Mouse (Mus musculus) forebrain, postnatal 0 days (tissue): Measurements from ENCODE around the gene Slc22a8. TPM values are rescaled to one million over a fixed set of nuclear protein-coding genes. Genes with fewer than 3 reads are reported as not detected.

Source experiments
- ATAC-seq: fragments of 200-750 bp; cut with Nextera tagmentation; 2 replicates; pipeline ENCODE4 v1.8.0; 2017; ENCODE audit warnings: mild to moderate bottlenecking, moderate library complexity
- DNase-seq: peaks from one replicate; pipeline ENCODE4 v3.0.0-alpha.2; 2015
- H3K27ac ChIP-seq: fragments of 300-500 bp; sonication (generic); 2 replicates; pipeline ENCODE4 v1.5.1; 2014; ENCODE audit warnings: low read depth, mild to moderate bottlenecking, antibody characterized with exemption, low read length, moderate library complexity, mixed read lengths
- H3K27me3 ChIP-seq: fragments of 300-500 bp; sonication (generic); 2 replicates; pipeline ENCODE4 v1.6.1; 2014; ENCODE audit warnings: mild to moderate bottlenecking, low read length, mixed read lengths; ENCODE audit not compliant: insufficient read depth
- H3K36me3 ChIP-seq: fragments of 300-500 bp; sonication (generic); 2 replicates; pipeline ENCODE4 v1.6.1; 2014; ENCODE audit warnings: mild to moderate bottlenecking, moderate library complexity; ENCODE audit not compliant: insufficient read depth
- H3K4me1 ChIP-seq: fragments of 300-500 bp; sonication (generic); 2 replicates; pipeline ENCODE4 v1.6.1; 2014; ENCODE audit warnings: antibody characterized with exemption; ENCODE audit not compliant: insufficient read depth
- H3K4me2 ChIP-seq: fragments of 300-500 bp; sonication (generic); 2 replicates; pipeline ENCODE4 v1.6.1; 2014; ENCODE audit warnings: low read depth, mild to moderate bottlenecking, moderate library complexity
- H3K4me3 ChIP-seq: fragments of 300-500 bp; sonication (generic); 2 replicates; pipeline ENCODE4 v1.5.1; 2014; ENCODE audit warnings: low read depth, low read length, mixed read lengths
- H3K9ac ChIP-seq: fragments of 300-500 bp; sonication (generic); 2 replicates; pipeline ENCODE4 v1.6.1; 2014; ENCODE audit warnings: mild to moderate bottlenecking
- H3K9me3 ChIP-seq: fragments of 300-500 bp; sonication (generic); 2 replicates; pipeline ENCODE4 v1.6.1; 2016; ENCODE audit warnings: low read length
- CTCF ChIP-seq: sonication (generic); IDR thresholded peaks from 2 replicates; pipeline ENCODE4 v1.5.1; 2016; ENCODE audit warnings: antibody characterized with exemption, control low read depth, low read depth
- WGBS: fragments of 180-500 bp; shearing (Covaris S2); extraction: QIAGEN DNeasy Blood & Tissue Kit; methylation state at CpG from one replicate; pipeline ENCODE4 v1.1.7; 2014; 5-methylcytosine and 5-hydroxymethylcytosine counted together
- polyA plus RNA-seq: library from polyadenylated mRNA; unstranded; fragments of >200 nt; fragmentation: Nextera tagmentation; extraction: Ambion mirVana; gene quantifications from 2 replicates; pipeline ENCODE4 v1.2.1, GENCODE M21; 2015
- total RNA-seq: library from RNA; depleted of rRNA; stranded (reverse); fragments of >200 nt; gene quantifications from 2 replicates; pipeline ENCODE4 v1.2.3, GENCODE M21; 2014

The Slc22a8 gene
- total and polyA plus RNA-seq, 2 experiments from 2014 or later = 13.1 to 19.0 TPM

GRCm38 (mm10) chr19:8585298-8585697 lies 5.8 kb upstream of the Slc22a8 start:
- Histone ChIP-seq H3K27me3 (no peaks in the 10 kb centered on the region), H3K9ac (no peak overlapping the region), H3K27ac (no peak overlapping the region), H3K36me3 (no peaks in the 10 kb centered on the region), H3K4me3 (no peak overlapping the region), H3K4me2 (no peak overlapping the region), H3K9me3 (no peaks in the 10 kb centered on the region), H3K4me1 (no peaks in the 10 kb centered on the region)
- no peak for DNase-seq
- ATAC-seq = no peak
- WGBS = 93% methylated on average over 3 of the region's 3 CpGs
- no peak for TF ChIP-seq CTCF

- Histone ChIP-seq H3K9me3 (no peaks in the 10 kb centered on the region), H3K27ac (peak overlapping the region; percentile 54; the same call in 1 of the 2 replicates), H3K4me3 (no peak overlapping the region), H3K4me2 (no peak overlapping the region), H3K4me1 (no peaks in the 10 kb centered on the region), H3K9ac (no peak overlapping the region), H3K27me3 (no peaks in the 10 kb centered on the region), H3K36me3 (no peaks in the 10 kb centered on the region)
- no peak for ATAC-seq
- DNase-seq = no peak
- no peak for TF ChIP-seq CTCF
- 74% methylated on average over 2 of the region's 2 CpGs for WGBS
Observed at GRCm38 (mm10) chr19:8585899-8586298, 5.2 kb upstream of the Slc22a8 start.

- Histone ChIP-seq H3K4me1 (no peaks in the 10 kb centered on the region), H3K27ac (peak overlapping the region; percentile 54; the same call in 1 of the 2 replicates), H3K27me3 (no peaks in the 10 kb centered on the region), H3K9me3 (no peaks in the 10 kb centered on the region), H3K36me3 (no peaks in the 10 kb centered on the region), H3K4me3 (no peak overlapping the region), H3K4me2 (no peak overlapping the region), H3K9ac (no peak overlapping the region)
- ATAC-seq (peak; percentile 89), DNase-seq (peak; percentile 62)
- TF ChIP-seq CTCF = no peak
- 45% methylated on average over 3 of the region's 3 CpGs for WGBS
Observed at GRCm38 (mm10) chr19:8586350-8586749, 4.7 kb upstream of the Slc22a8 start.

GRCm38 (mm10) chr19:8587315-8587714 lies 3.7 kb upstream of the Slc22a8 start:
- H3K27me3 ChIP-seq = no peaks in the 10 kb centered on the region
- no peak overlapping the region for H3K4me3 ChIP-seq
- WGBS = 62% methylated on average over 1 of the region's 1 CpGs
- TF ChIP-seq CTCF = no peak
- no peaks in the 10 kb centered on the region for H3K4me1 ChIP-seq
- no peak overlapping the region for H3K4me2 ChIP-seq
- H3K27ac ChIP-seq = no peak overlapping the region
- DNase-seq (no peak), ATAC-seq (no peak)
- H3K9me3 ChIP-seq = no peaks in the 10 kb centered on the region
- H3K36me3 ChIP-seq = no peaks in the 10 kb centered on the region
- no peak overlapping the region for H3K9ac ChIP-seq

GRCm38 (mm10) chr19:8592155-8592554 lies 1.1 kb downstream of the Slc22a8 start:
- Histone ChIP-seq H3K9ac (no peak overlapping the region), H3K9me3 (no peaks in the 10 kb centered on the region), H3K4me1 (no peaks in the 10 kb centered on the region), H3K36me3 (no peaks in the 10 kb centered on the region), H3K4me3 (no peak overlapping the region), H3K27me3 (no peaks in the 10 kb centered on the region), H3K4me2 (no peak overlapping the region), H3K27ac (no peak overlapping the region)
- no peak for ATAC-seq
- no peak for TF ChIP-seq CTCF
- WGBS = 74% methylated on average over 2 of the region's 2 CpGs
- no peak for DNase-seq

GRCm38 (mm10) chr19:8592873-8593408 lies 1.9 kb downstream of the Slc22a8 start:
- H3K27me3 ChIP-seq = no peaks in the 10 kb centered on the region
- H3K4me3 ChIP-seq = no peak overlapping the region
- H3K4me1 ChIP-seq = no peaks in the 10 kb centered on the region
- H3K9me3 ChIP-seq = no peaks in the 10 kb centered on the region
- no peak for DNase-seq
- H3K4me2 ChIP-seq = no peak overlapping the region
- no peak for ATAC-seq
- no peaks in the 10 kb centered on the region for H3K36me3 ChIP-seq
- no peak overlapping the region for H3K9ac ChIP-seq
- 66% methylated on average over 6 of the region's 6 CpGs for WGBS
- TF ChIP-seq CTCF = no peak
- no peak overlapping the region for H3K27ac ChIP-seq

- H3K27ac ChIP-seq = no peak overlapping the region
- no peak for TF ChIP-seq CTCF
- H3K9ac ChIP-seq = no peak overlapping the region
- no peaks in the 10 kb centered on the region for H3K36me3 ChIP-seq
- ATAC-seq (no peak), DNase-seq (no peak)
- H3K4me2 ChIP-seq = no peak overlapping the region
- no peak overlapping the region for H3K4me3 ChIP-seq
- H3K9me3 ChIP-seq = no peaks in the 10 kb centered on the region
- H3K4me1 ChIP-seq = no peaks in the 10 kb centered on the region
- H3K27me3 ChIP-seq = no peaks in the 10 kb centered on the region
- WGBS = 87% methylated on average over 11 of the region's 11 CpGs
Observed at GRCm38 (mm10) chr19:8593833-8594232, 2.8 kb downstream of the Slc22a8 start.
